Comparison of ENCODE assay signal across 10 mouse cellular contexts in genomic region chr12:76553917-76554316, GRCm38 (mm10). TPM values are rescaled to one million over a fixed set of nuclear protein-coding genes. Genes with fewer than 3 reads are reported as not detected.
DNase-seq lines count a peak whose midpoint lies in the region; ATAC-seq and TF ChIP-seq lines count a peak whose summit lies in the region.
"Had no signal": no experiment of that assay in that cellular context is flagged by ENCODE, and none has a peak within 500 bp of the region (broad histone marks: within the 10 kb centered on the region; RNA-seq: fewer than 3 reads in every experiment).

No protein-coding gene starts in this region.

- peaks cover 4% of the 10 kb centered on the region for H3K36me3 ChIP-seq in liver, postnatal 0 days (replicated peaks; ENCODE audit: insufficient read depth, low read length)
- no peaks in the 10 kb centered on the region for H3K36me3 ChIP-seq in liver, embryonic 12.5 days
- H3K36me3 ChIP-seq in heart, embryonic 10.5 days, result no peaks in the 10 kb centered on the region
- H3K36me3 ChIP-seq in intestine, embryonic 15.5 days, result no peaks in the 10 kb centered on the region
- H3K36me3 ChIP-seq in forebrain, postnatal 0 days (ENCODE audit: insufficient read depth), result no peaks in the 10 kb centered on the region

- H3K4me2 ChIP-seq in liver, postnatal 0 days (ENCODE audit: low read depth, low read length), result no peak overlapping the region
- no peak overlapping the region for H3K4me2 ChIP-seq in liver, embryonic 12.5 days
- H3K4me2 ChIP-seq in intestine, embryonic 15.5 days (replicated peaks), result 0 out of 2 replicates have a peak overlapping the region, but pooled peaks have one; percentile 9
- H3K4me2 ChIP-seq in forebrain, postnatal 0 days (ENCODE audit: low read depth), result no peak overlapping the region

- H3K9ac ChIP-seq in liver, postnatal 0 days (replicated peaks), result peak overlapping the region; percentile 18; the same call in 1 of the 2 replicates
- H3K9ac ChIP-seq in liver, embryonic 12.5 days, result no peak overlapping the region
- H3K9ac ChIP-seq in intestine, embryonic 15.5 days, result no peak overlapping the region
- H3K9ac ChIP-seq in forebrain, postnatal 0 days, result no peak overlapping the region

- WGBS in liver, postnatal 0 days (ENCODE audit: insufficient replicate concordance), result 64% methylated on average over 7 of the region's 7 CpGs
- 63% methylated on average over 7 of the region's 7 CpGs for WGBS in liver, embryonic 12.5 days (ENCODE audit: insufficient replicate concordance)
- 73% methylated on average over 7 of the region's 7 CpGs for WGBS in heart, embryonic 10.5 days
- WGBS in intestine, embryonic 15.5 days, result 72% methylated on average over 7 of the region's 7 CpGs
- 83% methylated on average over 7 of the region's 7 CpGs for WGBS in forebrain, postnatal 0 days

- no peaks in the 10 kb centered on the region for H3K27me3 ChIP-seq in liver, postnatal 0 days (ENCODE audit: insufficient read depth, low read length)
- peaks cover 20% of the 10 kb centered on the region; the same call in 1 of the 2 replicates for H3K27me3 ChIP-seq in liver, embryonic 12.5 days (replicated peaks)
- no peaks in the 10 kb centered on the region for H3K27me3 ChIP-seq in heart, embryonic 10.5 days (ENCODE audit: insufficient read depth, poor library complexity, severe bottlenecking)
- no peaks in the 10 kb centered on the region for H3K27me3 ChIP-seq in intestine, embryonic 15.5 days (replicated peaks)
- no peaks in the 10 kb centered on the region for H3K27me3 ChIP-seq in forebrain, postnatal 0 days (ENCODE audit: insufficient read depth, low read length)

- no peak for TF ChIP-seq EP300 in liver, postnatal 0 days (IDR thresholded peaks at IDR 0.05; ENCODE audit: low read depth)

- peaks cover 62% of the 10 kb centered on the region for H3K4me1 ChIP-seq in liver, postnatal 0 days (ENCODE audit: insufficient read depth)
- peaks cover 46% of the 10 kb centered on the region for H3K4me1 ChIP-seq in liver, embryonic 12.5 days
- H3K4me1 ChIP-seq in heart, embryonic 10.5 days, result peaks cover 70% of the 10 kb centered on the region
- peaks cover 72% of the 10 kb centered on the region for H3K4me1 ChIP-seq in intestine, embryonic 15.5 days (replicated peaks)
- H3K4me1 ChIP-seq in forebrain, postnatal 0 days (ENCODE audit: insufficient read depth), result no peaks in the 10 kb centered on the region

- no peak for ATAC-seq in liver, postnatal 0 days
- ATAC-seq in liver, embryonic 12.5 days, result no peak
- no peak for ATAC-seq in intestine, embryonic 15.5 days
- ATAC-seq in megakaryocyte, adult 5-6 weeks (ENCODE audit: poor library complexity, severe bottlenecking), result no peak
- no peak for ATAC-seq in forebrain, postnatal 0 days

- no peak overlapping the region for H3K4me3 ChIP-seq in liver, postnatal 0 days (ENCODE audit: low read depth, low read length)
- H3K4me3 ChIP-seq in liver, embryonic 12.5 days, result no peak overlapping the region
- no peak overlapping the region for H3K4me3 ChIP-seq in heart, embryonic 10.5 days
- H3K4me3 ChIP-seq in intestine, embryonic 15.5 days (replicated peaks), result no peak overlapping the region
- H3K4me3 ChIP-seq in forebrain, postnatal 0 days (ENCODE audit: low read depth, low read length), result no peak overlapping the region
- H3K4me3 ChIP-seq: megakaryocyte, embryonic 14.5 days had no signal

- 0 out of 2 replicates have a peak overlapping the region, but pooled peaks have one; percentile 2 for H3K27ac ChIP-seq in liver, postnatal 0 days (ENCODE audit: low read depth)
- H3K27ac ChIP-seq in liver, embryonic 12.5 days, result no peak overlapping the region
- H3K27ac ChIP-seq in heart, embryonic 10.5 days, result peak overlapping the region; percentile 47
- H3K27ac ChIP-seq in intestine, embryonic 15.5 days, result no peak overlapping the region
- H3K27ac ChIP-seq in forebrain, postnatal 0 days (ENCODE audit: low read depth, low read length), result no peak overlapping the region

- TF ChIP-seq CTCF in liver, postnatal 0 days (IDR thresholded peaks at IDR 0.05; ENCODE audit: low read depth), result no peak
- TF ChIP-seq CTCF in forebrain, postnatal 0 days (IDR thresholded peaks at IDR 0.05; ENCODE audit: low read depth), result no peak

- DNase-seq in liver, postnatal 0 days, result no peak
- DNase-seq in heart, embryonic 10.5 days (ENCODE audit: low spot score), result no peak
- peak; percentile 70 for DNase-seq in testis, postnatal 10 days (ENCODE audit: low spot score)
- DNase-seq in forebrain, postnatal 0 days, result no peak
- DNase-seq: left cerebral cortex, postnatal 4 days; retina, postnatal 1 day had no signal

- H3K9me3 ChIP-seq in liver, postnatal 0 days (ENCODE audit: low read length), result no peaks in the 10 kb centered on the region
- H3K9me3 ChIP-seq in liver, embryonic 12.5 days (replicated peaks), result no peaks in the 10 kb centered on the region
- no peaks in the 10 kb centered on the region for H3K9me3 ChIP-seq in heart, embryonic 10.5 days
- H3K9me3 ChIP-seq in intestine, embryonic 15.5 days, result no peaks in the 10 kb centered on the region
- no peaks in the 10 kb centered on the region for H3K9me3 ChIP-seq in forebrain, postnatal 0 days (ENCODE audit: low read length)

RNA-seq across cellular contexts. Expression of gene Plekhg3, which starts 23.2 kb away (rescaled TPM):
- 3.3 and 3.7 TPM in 2 replicates for polyA plus RNA-seq in liver, postnatal 0 days (2015; fragmentation: Nextera tagmentation; extraction: Ambion mirVana)
- polyA plus RNA-seq in liver, embryonic 12.5 days (2016; fragmentation: Nextera tagmentation; extraction: Ambion mirVana), result 3.2 and 3.3 TPM in 2 replicates
- 5.1 and 5.3 TPM in 2 replicates for polyA plus RNA-seq in heart, embryonic 10.5 days (2016; fragmentation: Nextera tagmentation; extraction: Ambion mirVana)
- 9.5 and 11.2 TPM in 2 replicates for polyA plus RNA-seq in intestine, embryonic 15.5 days (2015; fragmentation: Nextera tagmentation; extraction: Ambion mirVana)
- 40.4 and 44.3 TPM in 2 replicates for total RNA-seq in megakaryocyte, adult 5-6 weeks (2015)
- 46.6 and 50.5 TPM in 2 replicates for total RNA-seq in megakaryocyte, adult 5-6 weeks (2017)
- total RNA-seq in forebrain, postnatal 0 days (2014; rRNA removed), result 4.1 and 6.2 TPM in 2 replicates
- 0.53 and 1.1 TPM in 2 replicates for polyA plus RNA-seq in forebrain, postnatal 0 days (2015; fragmentation: Nextera tagmentation; extraction: Ambion mirVana)

Comparison
In these comparisons a context has a peak if more than half of its experiments do, and no peak if none do; other contexts are left out.
1. H3K27ac ChIP-seq: peak in liver, postnatal 0 days (single experiment) and heart, embryonic 10.5 days (single experiment); none in liver, embryonic 12.5 days (single experiment), intestine, embryonic 15.5 days (single experiment) and forebrain, postnatal 0 days (single experiment).